Mouse (Mus musculus): ENCODE measurements around the gene Bicdl1. TPM values are rescaled to one million over a fixed set of nuclear protein-coding genes. Genes with fewer than 3 reads are reported as not detected.

Bicdl1 gene
- total RNA-seq, 2 experiments from 2014 or later = 7.2 to 9.7 TPM

- intact Hi-C loops (cut with DNase I) = loop anchor here (5.0 kb wide), 1 partner anchor 78 kb away; no protein-coding TSS in a partner anchor
- no peak for DNase-seq
Measured at GRCm38 (mm10) chr5:115730314-115730713, 1.1 kb downstream of the Bicdl1 start.

- intact Hi-C loops (cut with DNase I) = no loop called here
- no peak for DNase-seq
Measured at GRCm38 (mm10) chr5:115726581-115726980, 4.8 kb downstream of the Bicdl1 start.

DNA sequence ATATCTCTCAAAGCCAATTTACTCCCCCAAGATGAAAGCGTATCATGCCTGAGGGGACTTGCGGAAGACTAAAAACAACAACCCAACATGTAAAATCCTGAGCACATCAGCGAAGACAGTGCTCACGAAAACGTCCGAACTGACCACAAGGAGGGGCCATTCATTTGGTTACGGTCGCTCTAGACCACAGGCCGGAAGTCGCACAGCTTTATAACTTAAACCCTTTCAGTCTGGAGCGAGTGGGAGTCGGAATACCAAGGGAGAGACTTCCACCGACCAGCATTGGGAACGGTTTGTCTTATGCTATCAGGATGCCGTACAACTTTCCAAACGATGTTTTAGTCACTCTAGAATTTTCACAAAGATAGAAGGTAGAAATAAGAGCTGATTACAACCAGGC lies 5.4 kb downstream of the Bicdl1 start:
- no peak for DNase-seq
- intact Hi-C loops (cut with DNase I) = no loop called here

DNA sequence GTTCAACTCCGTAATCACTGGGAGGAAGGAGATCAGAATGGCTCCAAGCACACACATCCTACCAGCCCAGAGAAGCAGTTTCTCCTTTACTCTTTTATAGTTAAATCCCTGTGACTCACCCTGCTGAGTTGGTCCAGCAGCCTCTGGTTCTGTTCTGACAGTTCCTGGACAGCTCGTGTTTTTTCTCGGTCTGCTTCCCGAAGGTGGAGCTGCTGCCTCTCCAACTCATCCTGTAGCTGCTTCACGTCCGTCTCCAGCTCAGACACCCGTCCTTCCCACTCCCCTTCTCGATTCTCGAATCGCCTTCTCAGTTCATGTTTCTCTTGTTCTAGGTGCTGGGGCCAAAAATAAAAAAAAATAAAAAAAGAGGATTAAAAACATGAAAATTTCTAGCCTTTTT lies 7.0 kb downstream of the Bicdl1 start:
- intact Hi-C loops (cut with DNase I) = no loop called here
- no peak for DNase-seq

DNA sequence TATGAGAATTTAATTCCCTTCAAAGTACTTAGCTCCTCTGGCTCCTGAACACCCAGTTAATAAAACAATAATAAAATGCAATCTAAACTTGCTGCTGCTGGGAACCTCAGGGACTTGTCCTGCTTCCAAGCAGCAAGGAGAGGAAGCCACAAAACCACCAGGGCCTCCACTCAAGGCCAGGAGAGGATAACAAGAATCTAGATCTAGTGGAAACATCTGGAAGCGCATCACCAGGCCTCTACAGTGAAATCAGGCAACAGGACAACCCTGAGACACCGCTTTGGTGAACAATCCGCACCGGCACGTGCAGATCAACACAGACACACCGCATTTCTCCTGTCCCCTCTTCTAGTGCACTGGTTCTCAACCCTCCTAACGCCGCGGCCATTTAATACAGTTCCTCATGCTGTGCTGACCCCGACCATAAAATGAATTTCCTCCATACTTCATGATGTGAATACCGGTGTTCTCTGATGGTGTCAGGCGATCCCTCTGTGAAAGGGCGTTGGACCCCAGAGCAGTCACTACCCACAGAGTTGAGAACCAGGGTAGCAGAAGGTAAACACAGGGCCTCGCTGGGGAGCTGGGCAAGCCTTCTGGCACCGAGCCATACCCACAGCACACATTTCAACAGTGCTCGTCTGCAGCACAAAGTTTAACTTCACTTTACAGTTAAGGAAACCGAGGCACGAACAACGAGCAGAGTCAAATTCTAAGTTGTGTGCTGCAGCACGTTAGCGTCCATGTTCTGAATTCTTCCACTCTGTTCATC lies 9.0 kb downstream of the Bicdl1 start:
- intact Hi-C loops (cut with DNase I) = no loop called here
- no peak for DNase-seq

- intact Hi-C loops (cut with DNase I) = no loop called here
Measured at GRCm38 (mm10) chr5:115720761-115721160, 10.7 kb downstream of the Bicdl1 start.

DNA sequence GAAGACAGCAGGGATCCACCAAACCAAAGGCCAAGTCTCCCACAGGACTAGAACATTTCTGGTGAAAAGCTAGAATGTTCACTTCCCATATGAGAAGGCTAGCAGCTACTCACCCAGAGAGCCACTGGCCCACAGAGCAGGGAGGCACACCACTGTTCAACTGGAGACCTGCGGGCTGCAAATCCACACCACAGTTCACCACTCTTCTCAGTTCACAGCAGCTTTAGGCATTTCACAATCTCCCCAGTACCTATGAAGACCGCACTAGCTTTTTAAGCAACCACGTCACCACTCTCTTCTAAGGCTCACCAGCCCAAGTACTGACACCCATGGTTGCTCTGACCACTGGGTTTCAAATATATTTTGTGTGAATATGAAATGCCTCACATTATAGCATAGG lies 13.7 kb downstream of the Bicdl1 start:
- no peak for DNase-seq
- intact Hi-C loops (cut with DNase I) = no loop called here

More at GRCm38 (mm10) chr5:115720761-115721160, 10.7 kb downstream of the Bicdl1 start:
- DNase-seq = no peak

DNA sequence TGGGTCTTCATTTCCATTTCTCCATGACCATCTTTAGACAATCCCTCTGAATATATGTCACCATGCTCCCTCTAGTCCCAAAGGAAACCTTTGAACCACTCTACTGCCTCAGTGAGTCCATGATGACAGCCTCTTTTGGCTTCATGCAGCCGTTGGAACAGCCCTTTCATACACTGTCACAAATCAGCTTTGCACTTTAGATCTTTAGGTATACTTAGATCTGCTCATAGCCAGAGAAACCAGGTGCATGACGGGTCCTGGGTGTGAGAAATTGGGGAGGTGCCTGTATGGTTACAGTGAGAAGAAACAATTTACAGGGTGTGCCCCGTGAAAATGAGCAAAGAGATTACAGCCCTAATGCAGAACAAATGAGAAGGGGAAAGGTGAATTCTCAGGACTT lies 14.3 kb downstream of the Bicdl1 start:
- intact Hi-C loops (cut with DNase I) = no loop called here
- no peak for DNase-seq

- no peak for DNase-seq
- intact Hi-C loops (cut with DNase I) = no loop called here
Measured at GRCm38 (mm10) chr5:115716426-115716825, 15.0 kb downstream of the Bicdl1 start.

GRCm38 (mm10) chr5:115714761-115715160 lies 16.7 kb downstream of the Bicdl1 start:
- intact Hi-C loops (cut with DNase I) = no loop called here
- no peak for DNase-seq

GRCm38 (mm10) chr5:115712487-115712886 lies 18.9 kb downstream of the Bicdl1 start:
- intact Hi-C loops (cut with DNase I) = no loop called here
- DNase-seq = no peak

GRCm38 (mm10) chr5:115711636-115712419 lies 19.6 kb downstream of the Bicdl1 start:
- no peak for DNase-seq
- intact Hi-C loops (cut with DNase I) = no loop called here

DNA sequence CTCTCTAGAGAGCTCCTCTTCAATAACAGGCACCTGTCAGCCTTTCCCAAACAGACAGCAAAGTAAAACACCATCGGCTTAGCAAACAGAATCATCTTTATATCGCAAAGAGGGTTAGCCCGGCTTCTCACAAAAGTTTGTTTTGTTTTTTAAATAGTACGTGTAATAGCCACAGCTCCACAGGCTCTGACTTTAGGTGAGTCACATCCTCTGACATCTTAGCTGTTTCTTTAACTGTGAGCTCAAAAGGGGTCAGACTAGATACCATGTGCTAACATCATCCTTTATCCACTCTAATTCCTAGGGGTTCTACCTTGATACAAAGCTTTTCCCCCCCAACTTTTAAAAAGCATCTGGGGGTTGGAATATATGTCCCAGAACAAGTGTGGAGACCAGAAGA lies 21.2 kb downstream of the Bicdl1 start:
- intact Hi-C loops (cut with DNase I) = no loop called here
- no peak for DNase-seq

DNA sequence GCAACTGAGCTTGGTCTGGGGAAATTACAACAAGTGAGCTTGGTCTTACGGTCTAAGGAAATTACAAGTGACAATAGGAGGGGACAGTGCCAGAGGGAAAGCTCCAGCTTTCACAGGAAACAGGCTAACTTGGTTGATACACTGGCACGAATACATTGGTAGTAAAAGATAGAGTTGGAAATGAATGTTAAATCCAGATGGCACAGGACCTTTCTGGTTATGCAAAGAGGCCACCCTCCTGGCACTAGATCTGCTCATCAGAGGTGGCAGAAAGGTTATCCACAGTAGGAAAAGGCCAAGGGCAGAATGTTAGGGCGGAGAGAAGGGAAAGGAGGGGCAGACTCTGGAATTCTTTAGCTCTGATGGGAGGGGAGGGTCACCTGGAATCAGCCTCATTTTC lies 22.5 kb downstream of the Bicdl1 start:
- intact Hi-C loops (cut with DNase I) = no loop called here
- DNase-seq = no peak

GRCm38 (mm10) chr5:115701981-115702380 lies 29.4 kb downstream of the Bicdl1 start:
- DNase-seq = no peak
- intact Hi-C loops (cut with DNase I) = no loop called here

GRCm38 (mm10) chr5:115701215-115701614 lies 30.2 kb downstream of the Bicdl1 start:
- DNase-seq = no peak
- intact Hi-C loops (cut with DNase I) = no loop called here

DNA sequence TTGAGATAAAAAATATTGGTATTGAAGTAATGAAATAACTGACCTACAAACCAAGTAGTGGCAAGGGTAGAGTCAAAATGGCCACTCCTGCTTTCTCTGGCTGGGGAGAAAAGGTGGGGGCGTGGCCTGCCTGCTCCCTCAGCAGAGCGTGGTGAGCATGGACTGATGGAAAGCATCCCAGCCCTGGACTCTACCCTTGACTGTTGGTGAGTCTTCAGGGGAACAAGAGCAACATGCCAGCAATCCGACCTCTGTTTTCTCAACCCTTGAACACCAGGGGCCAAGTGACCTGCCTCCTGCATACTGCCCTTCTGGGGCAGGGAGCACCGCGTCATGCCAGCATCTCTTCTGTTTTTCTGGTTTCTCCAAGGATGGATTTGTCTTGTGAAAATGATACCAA lies 34.6 kb downstream of the Bicdl1 start:
- intact Hi-C loops (cut with DNase I) = no loop called here
- DNase-seq = no peak

GRCm38 (mm10) chr5:115695191-115695770 lies 36.1 kb downstream of the Bicdl1 start:
- intact Hi-C loops (cut with DNase I) = no loop called here
- DNase-seq = no peak

GRCm38 (mm10) chr5:115693271-115693670 lies 38.1 kb downstream of the Bicdl1 start:
- no peak for DNase-seq
- intact Hi-C loops (cut with DNase I) = no loop called here

- intact Hi-C loops (cut with DNase I) = no loop called here
Measured at GRCm38 (mm10) chr5:115686716-115687115, 44.7 kb downstream of the Bicdl1 start.

DNA sequence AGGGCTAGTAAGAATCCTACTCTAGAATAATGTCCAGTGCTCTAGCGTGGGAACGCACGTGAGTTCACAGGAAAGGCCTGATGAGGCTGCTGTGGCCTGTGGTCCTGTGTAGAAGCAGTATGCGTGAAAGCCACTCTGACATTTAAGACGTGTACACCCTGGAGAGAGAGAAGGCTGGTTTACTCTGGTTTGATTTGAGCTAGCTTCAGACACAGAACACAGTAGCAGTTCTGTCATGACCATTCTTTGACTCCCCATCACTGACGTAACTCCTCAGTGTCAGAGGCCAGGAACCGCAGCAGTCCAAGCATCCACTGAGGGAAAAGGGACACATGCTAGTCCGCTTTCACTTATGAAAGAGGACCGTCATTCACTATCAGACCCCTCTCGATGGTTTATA lies 46.3 kb downstream of the Bicdl1 start:
- no peak for DNase-seq
- intact Hi-C loops (cut with DNase I) = no loop called here

More at GRCm38 (mm10) chr5:115686716-115687115, 44.7 kb downstream of the Bicdl1 start:
- no peak for DNase-seq

GRCm38 (mm10) chr5:115671846-115672245 lies 59.6 kb downstream of the Bicdl1 start:
- intact Hi-C loops (cut with DNase I) = no loop called here
- no peak for DNase-seq
